Mouse (Mus musculus) ES-E14 (cell line): Measurements from ENCODE around the gene Ltbp1.

Experiments used
- CHD2 ChIP-seq: IDR thresholded peaks from 2 replicates; pipeline ENCODE4 v1.6.1; 2014; ENCODE audit warnings: mild to moderate bottlenecking, low read depth, low read length, inconsistent platforms
- MAFK ChIP-seq: IDR thresholded peaks from 2 replicates; pipeline ENCODE4 v1.6.1; 2014; ENCODE audit warnings: mild to moderate bottlenecking, low read depth, low read length, inconsistent platforms; ENCODE audit not compliant: insufficient read depth
- ZC3H11A ChIP-seq: IDR thresholded peaks from 2 replicates; pipeline ENCODE4 v1.6.1; 2012; ENCODE audit warnings: low read depth, mild to moderate bottlenecking, inconsistent platforms, low read length, borderline replicate concordance
- ZNF384 ChIP-seq: IDR thresholded peaks from 2 replicates; pipeline ENCODE4 v1.6.1; 2012; ENCODE audit warnings: low read depth, low read length, inconsistent platforms

DNA sequence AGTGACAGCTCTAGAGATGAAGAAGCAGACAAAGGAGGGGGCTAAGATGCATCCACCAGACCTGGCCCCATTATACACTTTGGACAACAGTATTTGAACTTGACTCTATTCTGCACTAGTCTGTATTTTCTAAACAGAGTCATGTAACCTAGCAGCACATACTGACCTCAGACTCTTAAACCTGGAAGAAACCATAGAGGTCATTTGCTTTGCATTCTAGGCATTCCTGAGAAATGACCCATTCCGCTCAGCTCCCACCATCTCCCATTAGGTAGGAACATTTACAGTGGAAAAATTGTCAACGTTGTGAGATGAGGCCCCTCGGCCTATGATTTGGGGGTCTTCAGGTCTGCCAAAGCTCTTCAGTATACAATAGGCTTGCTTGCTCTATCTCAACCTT, 238.8 kb downstream of the Ltbp1 start:
- TF ChIP-seq CHD2, result no peak
- TF ChIP-seq ZC3H11A, result no peak
- no peak for TF ChIP-seq ZNF384
- TF ChIP-seq MAFK, result no peak
